ENCODE assay signal across 17 mouse cellular contexts in genomic region chr12:105338256-105338977, GRCm38 (mm10). TPM values are rescaled to one million over a fixed set of nuclear protein-coding genes. Genes with fewer than 3 reads are reported as not detected.
DNase-seq lines count a peak whose midpoint lies in the region; ATAC-seq lines count a peak whose summit lies in the region.
"Had no signal": no experiment of that assay in that cellular context is flagged by ENCODE, and none has a peak within 500 bp of the region (broad histone marks: within the 10 kb centered on the region; RNA-seq: fewer than 3 reads in every experiment).

No protein-coding gene starts in this region.

- no peak overlapping the region for H3K9ac ChIP-seq in neural tube, embryonic 12.5 days
- no peak overlapping the region for H3K9ac ChIP-seq in midbrain, embryonic 14.5 days (replicated peaks; ENCODE audit: low read length)
- H3K9ac ChIP-seq: limb, embryonic 15.5 days had no signal

- no peaks in the 10 kb centered on the region for H3K9me3 ChIP-seq in neural tube, embryonic 12.5 days
- no peaks in the 10 kb centered on the region for H3K9me3 ChIP-seq in midbrain, embryonic 14.5 days (ENCODE audit: control insufficient read depth, low read length)
- H3K9me3 ChIP-seq: limb, embryonic 15.5 days had no signal

- H3K36me3 ChIP-seq in neural tube, embryonic 12.5 days, result no peaks in the 10 kb centered on the region
- H3K36me3 ChIP-seq in midbrain, embryonic 14.5 days (ENCODE audit: control insufficient read depth, insufficient read depth, low read length), result no peaks in the 10 kb centered on the region
- H3K36me3 ChIP-seq: limb, embryonic 15.5 days had no signal

- peak overlapping the region; percentile 99; the same call in 1 of the 2 replicates for H3K4me2 ChIP-seq in neural tube, embryonic 12.5 days (replicated peaks)
- H3K4me2 ChIP-seq in midbrain, embryonic 14.5 days (ENCODE audit: low read length), result peak overlapping the region; percentile 93

- H3K27me3 ChIP-seq in neural tube, embryonic 12.5 days (replicated peaks), result peaks cover 39% of the 10 kb centered on the region
- no peaks in the 10 kb centered on the region for H3K27me3 ChIP-seq in midbrain, embryonic 14.5 days (ENCODE audit: control insufficient read depth, insufficient read depth, low read length)

- DNase-seq in cerebellum, postnatal 4 days (ENCODE audit: low spot score in 2 of 2), result no peak
- no peak for DNase-seq in neural tube, embryonic 10.5 days (ENCODE audit: extremely low spot score, low spot score)
- DNase-seq in midbrain, embryonic 14.5 days, result no peak
- no peak for DNase-seq in adrenal gland, postnatal 25 days
- no peak for DNase-seq in adrenal gland, postnatal 4 days (ENCODE audit: low spot score in 2 of 2)
- no peak for DNase-seq in ovary, adult 18-20 months (ENCODE audit: low spot score)
- DNase-seq: embryo, embryonic 11 days; heart, adult 2 months; heart, postnatal 14 days; lung, adult 2 months had no signal

- no peak overlapping the region for H3K4me3 ChIP-seq in neural tube, embryonic 12.5 days
- H3K4me3 ChIP-seq in midbrain, embryonic 14.5 days (replicated peaks; ENCODE audit: low read depth, low read length), result peak overlapping the region; percentile 72
- H3K4me3 ChIP-seq: heart, adult 2 months; myocyte had no signal

- WGBS in neural tube, embryonic 12.5 days, result 78% methylated on average over 11 of the region's 11 CpGs
- 82% methylated on average over 11 of the region's 11 CpGs for WGBS in midbrain, embryonic 14.5 days

- no peak overlapping the region for H3K27ac ChIP-seq in neural tube, embryonic 12.5 days
- H3K27ac ChIP-seq in midbrain, embryonic 14.5 days (replicated peaks; ENCODE audit: low read depth, low read length), result no peak overlapping the region
- H3K27ac ChIP-seq: heart, adult 2 months; limb, embryonic 15.5 days had no signal

- peaks cover 15% of the 10 kb centered on the region for H3K4me1 ChIP-seq in neural tube, embryonic 12.5 days
- peaks cover 21% of the 10 kb centered on the region for H3K4me1 ChIP-seq in midbrain, embryonic 14.5 days (ENCODE audit: control insufficient read depth, insufficient read depth, low read length)

- ATAC-seq in cerebellum, adult (ENCODE audit: insufficient number of reproducible peaks, low FRiP score, low TSS enrichment), result 0 out of 2 replicates have a peak, but pooled peaks have one; percentile 6
- ATAC-seq in neural tube, embryonic 12.5 days (ENCODE audit: low FRiP score, low read depth), result no peak
- no peak for ATAC-seq in midbrain, embryonic 14.5 days (ENCODE audit: low FRiP score, low TSS enrichment)
- ATAC-seq: intestine, postnatal 0 days; Patski had no signal

RNA-seq across cellular contexts. Expression of gene Tunar, which starts 4.7 kb away (rescaled TPM):
- 2.1 and 2.5 TPM in 2 replicates for polyA plus RNA-seq in neural tube, embryonic 12.5 days (2016; fragmentation: Nextera tagmentation; extraction: Ambion mirVana)
- 15.5 and 20.0 TPM in 2 replicates for polyA plus RNA-seq in midbrain, embryonic 14.5 days (2014; fragmentation: Nextera tagmentation; extraction: Ambion mirVana)
- total RNA-seq in adrenal gland, postnatal 25 days (2021), result 0.49 and 0.81 TPM in 2 replicates
- under 1 TPM; 0.48 to 0.59 TPM for total RNA-seq in adrenal gland, postnatal 4 days (2021)
- total RNA-seq: heart, postnatal 14 days had no signal
- polyA plus RNA-seq: heart, adult 2 months; lung, adult 2 months; myocyte; Patski; thymus, postnatal 0 days had no signal
